Mouse (Mus musculus) kidney, embryonic 14.5 days (tissue): ENCODE data around the gene Klk14. TPM values are rescaled to one million over a fixed set of nuclear protein-coding genes. Genes with fewer than 3 reads are reported as not detected.
"Not testable (repeated sequence)": the region's sequence is repeated elsewhere in the genome, so short reads cannot be mapped to it uniquely, and the experiment has no call there.

Experiments
- ATAC-seq: fragments of 200-750 bp; cut with Nextera tagmentation; 2 replicates; pipeline ENCODE4 v1.8.0; 2017; ENCODE audit warnings: moderate number of reproducible peaks, mild to moderate bottlenecking, moderate TSS enrichment, moderate library complexity; ENCODE audit not compliant: low FRiP score, low TSS enrichment
- H3K27ac ChIP-seq: fragments of 300-500 bp; sonication (generic); 2 replicates; pipeline ENCODE4 v1.5.1; 2014; ENCODE audit warnings: low read depth, mild to moderate bottlenecking, low read length, moderate library complexity, mixed read lengths
- H3K27me3 ChIP-seq: fragments of 300-500 bp; sonication (generic); 2 replicates; pipeline ENCODE4 v1.6.1; 2014; ENCODE audit warnings: mild to moderate bottlenecking, low read length; ENCODE audit not compliant: control insufficient read depth, insufficient read depth
- H3K36me3 ChIP-seq: fragments of 300-500 bp; sonication (generic); 2 replicates; pipeline ENCODE4 v1.6.1; 2014; ENCODE audit warnings: low read length, mixed read lengths; ENCODE audit not compliant: control insufficient read depth, insufficient read depth
- H3K4me1 ChIP-seq: fragments of 300-500 bp; sonication (generic); 2 replicates; pipeline ENCODE4 v1.6.1; 2014; ENCODE audit warnings: low read length, mixed read lengths; ENCODE audit not compliant: control insufficient read depth, insufficient read depth
- H3K4me2 ChIP-seq: fragments of 300-500 bp; sonication (generic); replicated peaks from 2 replicates; pipeline ENCODE4 v1.6.1; 2014; ENCODE audit warnings: low read depth, mild to moderate bottlenecking, low read length
- H3K4me3 ChIP-seq: fragments of 300-500 bp; sonication (generic); 2 replicates; pipeline ENCODE4 v1.5.1; 2014; ENCODE audit warnings: mild to moderate bottlenecking, low read length
- H3K9ac ChIP-seq: fragments of 300-500 bp; sonication (generic); 2 replicates; pipeline ENCODE4 v1.6.1; 2014; ENCODE audit warnings: low read depth, mild to moderate bottlenecking, low read length, moderate library complexity
- H3K9me3 ChIP-seq: fragments of 300-500 bp; sonication (generic); 2 replicates; pipeline ENCODE4 v1.6.1; 2016; ENCODE audit warnings: low read length; ENCODE audit not compliant: control insufficient read depth
- WGBS: fragments of 180-500 bp; shearing (Covaris S2); extraction: QIAGEN DNeasy Blood & Tissue Kit; methylation state at CpG from one replicate; pipeline ENCODE4 v1.1.7; 2014; 5-methylcytosine and 5-hydroxymethylcytosine counted together
- polyA plus RNA-seq: library from polyadenylated mRNA; unstranded; fragments of >200 nt; fragmentation: Nextera tagmentation; extraction: Ambion mirVana; gene quantifications from 2 replicates; pipeline ENCODE4 v1.2.1, GENCODE M21; 2014

Klk14 gene
- polyA plus RNA-seq, 1 experiment from 2014 or later, result not detected

DNA sequence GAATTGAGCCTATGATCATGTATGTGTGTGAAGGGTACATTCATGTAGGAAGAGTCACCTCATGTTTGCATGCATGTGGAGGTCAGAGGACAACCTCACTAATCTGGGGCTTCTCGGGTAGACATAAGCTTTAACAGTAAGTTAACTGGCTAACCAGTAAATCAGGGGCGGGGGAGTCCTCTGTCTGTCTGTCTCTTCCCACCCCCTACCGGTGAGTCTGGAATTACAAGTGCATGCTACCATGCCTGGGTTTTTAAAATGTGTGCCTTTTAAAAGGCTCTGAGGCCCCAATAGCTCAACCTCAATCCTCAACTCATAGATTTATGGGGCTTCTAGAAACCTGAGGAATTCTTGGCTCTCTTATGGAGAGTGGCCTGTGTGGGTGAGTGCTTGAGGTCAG is 21.6 kb upstream of the Klk14 start:
- H3K36me3 ChIP-seq, result no peaks in the 10 kb centered on the region
- no peak overlapping the region for H3K27ac ChIP-seq
- H3K9ac ChIP-seq, result no peak overlapping the region
- no peaks in the 10 kb centered on the region for H3K9me3 ChIP-seq
- WGBS, result 15% methylated on average over 3 of the region's 3 CpGs
- H3K4me2 ChIP-seq, result no peak overlapping the region
- H3K27me3 ChIP-seq, result no peaks in the 10 kb centered on the region
- no peak overlapping the region for H3K4me3 ChIP-seq
- peaks cover 6% of the 10 kb centered on the region; the same call in 1 of the 2 replicates for H3K4me1 ChIP-seq
- no peak for ATAC-seq

DNA sequence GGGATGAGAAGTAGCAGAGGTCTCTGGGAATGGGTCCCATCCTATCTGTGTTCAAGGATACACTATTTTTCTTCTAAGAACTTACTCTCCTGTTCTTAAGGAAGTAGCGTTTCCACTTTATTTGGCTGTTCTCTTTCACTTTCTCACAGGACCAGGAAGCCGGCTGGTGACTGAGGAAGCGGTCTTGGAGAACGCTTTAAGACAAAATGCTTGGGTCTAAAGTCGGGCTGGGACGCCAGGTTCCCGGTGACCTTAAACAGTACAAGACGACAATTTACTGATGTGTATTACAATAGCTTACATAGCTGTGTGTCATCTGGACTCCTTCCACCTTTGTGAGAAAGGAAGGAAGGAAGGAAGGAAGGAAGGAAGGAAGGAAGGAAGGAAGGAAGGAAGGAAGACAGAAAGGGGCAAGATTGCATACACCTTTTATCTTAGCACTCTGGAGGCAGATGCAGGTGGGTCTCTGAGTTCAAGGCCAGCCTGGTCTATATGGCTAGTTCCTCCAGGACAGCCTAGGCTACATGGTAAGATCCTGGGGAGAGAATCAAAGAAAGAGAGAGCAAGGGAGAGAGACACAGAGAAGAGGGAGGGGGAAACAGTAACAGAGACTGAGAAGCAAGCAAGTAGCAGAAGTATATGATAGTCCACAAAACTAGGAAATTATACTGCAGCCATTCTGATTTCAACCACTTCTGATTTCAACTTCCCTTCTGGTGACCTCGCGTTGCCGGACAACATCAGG is 19.0 kb upstream of the Klk14 start:
- Histone ChIP-seq H3K27me3 (no peaks in the 10 kb centered on the region), H3K4me2 (peak overlapping the region; percentile 59), H3K4me3 (peak overlapping the region; percentile 80), H3K36me3 (peaks cover 15% of the 10 kb centered on the region), H3K9ac (peak overlapping the region; percentile 32; the same call in 1 of the 2 replicates), H3K9me3 (0 out of 2 replicates have a peak, but pooled peaks cover 5% of the 10 kb centered on the region), H3K27ac (no peak overlapping the region), H3K4me1 (peaks cover 6% of the 10 kb centered on the region; the same call in 1 of the 2 replicates)
- peak; percentile 36 for ATAC-seq
- WGBS, result 68% methylated on average over 11 of the region's 11 CpGs

DNA sequence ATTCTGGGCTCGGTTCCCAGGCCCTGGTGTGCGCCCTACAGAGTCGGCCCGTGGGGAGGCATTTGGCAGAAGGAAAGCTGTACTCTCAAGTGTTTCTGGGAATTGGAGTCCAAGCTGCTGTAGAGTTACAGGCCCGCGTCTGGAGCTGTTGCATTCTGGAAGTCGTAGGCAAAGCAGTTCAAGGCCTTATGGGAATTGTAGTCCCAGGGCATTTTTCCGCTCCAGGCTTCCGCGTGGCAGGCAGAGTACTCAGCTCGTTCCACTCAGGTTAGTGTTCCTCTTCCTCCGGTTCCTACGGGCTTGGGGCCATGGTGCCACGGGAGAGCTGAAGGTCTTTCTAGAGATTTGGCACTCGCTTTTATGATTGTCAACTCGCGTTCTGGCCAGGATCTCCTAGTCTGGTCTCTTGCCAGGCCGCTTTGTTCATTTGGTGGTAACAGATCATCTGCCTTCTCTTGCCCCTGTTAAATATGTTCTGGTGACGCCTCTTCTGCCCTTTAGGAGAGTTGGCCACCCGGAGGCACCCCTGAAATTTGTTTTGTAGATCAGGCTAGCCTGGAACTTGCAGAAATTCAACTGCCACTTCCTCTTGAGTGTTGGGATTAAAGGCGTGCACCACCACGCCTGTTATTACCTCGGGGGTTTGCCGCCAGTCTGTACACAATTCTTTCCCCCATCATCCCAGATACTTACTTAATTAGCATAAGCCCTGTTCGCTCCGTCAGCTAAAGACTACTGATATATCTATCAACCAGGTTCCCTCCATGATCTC is 18.2 kb upstream of the Klk14 start, which contains the start of gene Ctu1:
Gene Ctu1, plus strand, starts transcription at position 208 of the 772 bp plus-strand sequence.
- Histone ChIP-seq H3K27me3 (no peaks in the 10 kb centered on the region), H3K27ac (peak within 1 kb of the TSS; percentile 20; the same call in 1 of the 2 replicates), H3K9ac (peak within 1 kb of the TSS; percentile 81), H3K4me2 (peak within 1 kb of the TSS; percentile 59), H3K4me1 (peaks cover 6% of the 10 kb centered on the region; the same call in 1 of the 2 replicates), H3K9me3 (0 out of 2 replicates have a peak, but pooled peaks cover 9% of the 10 kb centered on the region), H3K36me3 (peaks cover 23% of the 10 kb centered on the region), H3K4me3 (peak within 1 kb of the TSS; percentile 80)
- under 1% methylated on average over 26 of the region's 26 CpGs for WGBS
- ATAC-seq, result peak; percentile 96

DNA sequence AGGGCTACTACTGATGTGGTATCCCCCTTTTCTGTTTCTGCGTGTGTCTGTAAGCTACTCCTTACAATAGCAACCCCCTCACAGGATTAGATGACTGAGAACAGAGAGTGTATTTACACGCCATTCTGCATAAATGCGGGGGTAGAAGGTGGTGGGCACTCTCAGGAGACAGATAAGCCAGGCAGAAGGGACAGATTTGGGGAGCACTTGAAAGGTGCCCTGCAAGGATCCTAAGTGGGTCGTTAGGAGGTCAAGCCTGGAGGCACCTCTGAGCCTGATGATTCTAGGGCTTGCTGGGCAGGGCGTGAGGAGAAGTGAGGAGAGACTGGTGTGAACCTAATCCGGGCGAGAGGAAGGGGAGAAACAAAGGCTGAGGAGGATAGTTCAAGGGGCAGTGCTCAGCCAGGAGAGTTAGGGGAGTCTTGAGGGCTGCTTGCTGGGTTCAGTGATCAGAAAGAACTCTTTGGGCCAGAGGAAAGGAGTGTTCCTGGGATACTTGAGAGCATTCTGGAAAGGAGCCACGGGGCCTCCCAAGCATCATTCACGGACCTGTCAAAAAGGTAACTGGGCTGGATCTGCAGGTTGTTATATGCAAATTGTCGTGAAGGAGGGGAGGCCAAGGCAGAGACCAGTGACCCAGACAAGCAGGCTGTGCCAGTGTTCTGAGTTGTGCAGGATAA is 17.5 kb upstream of the Klk14 start:
- peak overlapping the region; percentile 20; the same call in 1 of the 2 replicates for H3K27ac ChIP-seq
- H3K27me3 ChIP-seq, result no peaks in the 10 kb centered on the region
- peak overlapping the region; percentile 59 for H3K4me2 ChIP-seq
- peak; percentile 20; the same call in 1 of the 2 replicates for ATAC-seq
- 0 out of 2 replicates have a peak, but pooled peaks cover 9% of the 10 kb centered on the region for H3K9me3 ChIP-seq
- H3K9ac ChIP-seq, result peak overlapping the region; percentile 81
- peaks cover 30% of the 10 kb centered on the region for H3K36me3 ChIP-seq
- peaks cover 6% of the 10 kb centered on the region; the same call in 1 of the 2 replicates for H3K4me1 ChIP-seq
- H3K4me3 ChIP-seq, result peak overlapping the region; percentile 80
- 10% methylated on average over 10 of the region's 10 CpGs for whole genome bisulfite sequencing

DNA sequence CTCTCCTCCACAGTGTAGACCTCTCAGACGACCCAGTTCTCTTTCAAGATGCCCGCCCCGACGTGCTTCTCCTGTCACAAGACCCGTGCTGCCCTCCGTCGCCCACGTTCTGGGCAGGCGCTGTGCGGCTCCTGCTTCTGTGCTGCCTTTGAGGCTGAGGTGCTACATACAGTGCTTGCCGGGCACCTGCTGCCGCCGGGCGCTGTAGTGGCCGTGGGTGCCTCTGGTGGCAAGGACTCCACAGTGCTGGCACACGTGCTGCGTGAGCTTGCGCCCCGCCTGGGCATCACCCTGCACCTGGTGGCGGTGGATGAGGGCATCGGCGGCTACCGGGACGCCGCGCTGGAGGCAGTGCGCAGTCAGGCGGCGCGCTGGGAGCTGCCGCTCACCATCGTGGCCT is 15.1 kb upstream of the Klk14 start:
- Histone ChIP-seq H3K4me3 (no peak overlapping the region), H3K4me1 (peaks cover 6% of the 10 kb centered on the region; the same call in 1 of the 2 replicates), H3K27ac (no peak overlapping the region), H3K27me3 (no peaks in the 10 kb centered on the region), H3K4me2 (no peak overlapping the region), H3K9me3 (0 out of 2 replicates have a peak, but pooled peaks cover 9% of the 10 kb centered on the region), H3K9ac (no peak overlapping the region), H3K36me3 (peaks cover 36% of the 10 kb centered on the region)
- ATAC-seq, result no peak
- 91% methylated on average over 32 of the region's 32 CpGs for WGBS

DNA sequence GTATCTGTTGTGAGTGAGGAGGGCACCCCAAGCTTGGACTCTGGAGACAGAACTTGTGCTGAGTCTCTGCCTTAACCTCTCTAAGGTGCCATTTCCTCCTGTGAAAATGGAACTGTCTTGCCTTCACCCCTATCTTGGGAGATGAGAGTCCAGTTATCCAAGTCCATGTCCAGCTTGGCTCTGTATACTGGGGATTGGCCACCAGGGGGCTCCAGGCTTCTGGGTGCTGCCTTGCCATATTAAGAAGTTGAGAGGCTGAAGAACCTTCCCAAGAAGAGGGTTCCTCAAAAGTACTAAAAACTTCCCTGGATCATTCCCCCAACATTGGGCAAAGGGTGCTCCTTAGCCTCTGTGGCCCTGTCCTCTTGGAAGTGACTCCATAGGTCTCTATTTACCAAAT is 11.7 kb upstream of the Klk14 start:
- Histone ChIP-seq H3K9me3 (0 out of 2 replicates have a peak, but pooled peaks cover 9% of the 10 kb centered on the region), H3K9ac (no peak overlapping the region), H3K4me2 (no peak overlapping the region), H3K27me3 (no peaks in the 10 kb centered on the region), H3K4me3 (no peak overlapping the region), H3K4me1 (no peaks in the 10 kb centered on the region), H3K27ac (no peak overlapping the region), H3K36me3 (peaks cover 36% of the 10 kb centered on the region)
- no peak for ATAC-seq

DNA sequence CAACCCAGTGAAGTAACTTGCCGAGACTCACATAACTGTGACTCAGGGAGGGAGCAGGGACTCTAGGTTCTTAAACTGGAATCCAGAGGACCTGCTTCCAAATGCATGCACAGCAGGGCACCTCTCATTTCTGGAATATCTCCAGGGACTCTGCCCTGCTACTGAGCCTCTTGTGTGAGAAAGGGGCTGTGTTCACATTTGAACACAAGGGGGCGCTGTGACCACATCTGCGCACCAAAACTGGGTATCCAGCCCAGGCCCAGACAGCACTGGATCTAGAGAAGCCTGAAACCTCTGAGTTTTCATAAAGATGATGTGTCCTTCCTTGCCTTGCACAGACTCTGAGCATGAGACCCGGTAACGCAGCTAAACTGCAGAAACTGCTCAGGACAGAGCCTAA is 9.3 kb upstream of the Klk14 start:
- Histone ChIP-seq H3K9ac (no peak overlapping the region), H3K27ac (no peak overlapping the region), H3K36me3 (peaks cover 24% of the 10 kb centered on the region), H3K27me3 (no peaks in the 10 kb centered on the region), H3K4me1 (no peaks in the 10 kb centered on the region), H3K9me3 (0 out of 2 replicates have a peak, but pooled peaks cover 4% of the 10 kb centered on the region), H3K4me3 (no peak overlapping the region), H3K4me2 (no peak overlapping the region)
- no peak for ATAC-seq
- 20% methylated on average over 5 of the region's 5 CpGs for WGBS

DNA sequence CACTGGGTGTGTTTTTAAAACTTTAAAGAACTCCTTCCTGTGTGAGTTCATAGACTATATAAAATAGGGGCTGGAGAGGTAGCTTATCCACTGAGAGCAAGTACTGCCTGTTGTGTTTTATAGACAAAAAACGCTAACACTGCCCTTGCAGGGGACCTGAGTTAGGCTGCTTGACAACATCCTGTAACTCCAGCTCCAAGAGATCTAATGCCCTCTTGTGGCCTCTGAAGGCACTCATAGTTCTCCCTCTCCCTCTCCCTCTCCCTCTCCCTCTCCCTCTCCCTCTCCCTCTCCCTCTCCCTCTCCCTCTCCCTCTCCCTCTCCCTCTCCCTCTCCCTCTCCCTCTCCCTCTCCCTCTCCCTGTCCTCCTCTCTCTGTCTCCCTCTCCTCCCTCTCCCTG is 7.7 kb upstream of the Klk14 start:
- not testable (repeated sequence) for ATAC-seq, H3K27me3 ChIP-seq, H3K4me3 ChIP-seq, H3K9ac ChIP-seq, H3K36me3 ChIP-seq, H3K9me3 ChIP-seq, H3K4me1 ChIP-seq, H3K4me2 ChIP-seq, H3K27ac ChIP-seq
- WGBS, result 10% methylated on average over 1 of the region's 1 CpGs
